ENCODE assay signal across 8 mouse cellular contexts in the genomic region with DNA sequence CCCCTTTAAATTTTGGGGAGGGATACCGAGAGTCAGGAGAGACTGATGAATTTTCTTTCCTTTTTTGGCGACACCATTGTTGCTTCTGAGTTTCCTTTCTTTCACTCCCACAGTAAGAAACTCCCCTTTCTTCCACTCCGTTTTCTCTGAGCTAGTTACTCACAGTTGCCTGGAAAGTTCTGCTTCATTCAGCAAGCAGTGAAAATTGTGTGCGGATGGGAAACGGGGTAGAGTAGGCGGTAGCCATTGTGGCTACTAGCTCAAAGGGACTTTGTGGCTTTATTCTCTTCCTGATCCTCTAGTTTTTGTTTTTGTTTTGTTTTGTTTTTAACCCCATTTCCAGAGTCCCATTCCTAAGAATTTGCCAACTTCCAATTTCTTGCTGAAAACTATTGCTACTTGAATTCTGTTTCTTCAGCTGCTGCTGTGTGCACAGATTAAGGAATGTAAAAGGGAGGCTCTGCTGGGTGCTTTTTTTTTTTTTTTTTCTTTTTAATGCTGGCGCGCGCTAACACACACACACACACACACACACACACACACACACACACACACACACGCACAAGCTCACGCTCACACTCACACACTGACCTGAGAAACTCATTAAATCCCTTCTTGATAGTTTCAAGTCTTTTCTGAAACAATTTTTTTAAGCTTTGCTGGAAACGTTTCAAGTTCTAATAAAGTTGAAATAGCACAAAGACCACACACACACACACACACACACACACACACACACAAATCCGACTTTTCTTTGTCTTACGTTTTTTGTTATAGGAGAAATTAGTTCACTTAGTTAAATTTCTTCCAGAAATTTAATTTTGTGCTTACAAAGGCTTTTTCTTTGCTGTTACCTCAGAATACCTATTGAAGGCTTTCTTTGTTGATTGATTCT. TPM values are rescaled to one million over a fixed set of nuclear protein-coding genes. Genes with fewer than 3 reads are reported as not detected.
A peak's percentile ranks its signal among the peaks of the same experiment; 100 is the strongest.
DNase-seq lines count a peak whose midpoint lies in the region; ATAC-seq and TF ChIP-seq lines count a peak whose summit lies in the region.

No protein-coding gene starts in this region.

- peaks cover 7% of the 10 kb centered on the region; the same call in 1 of the 2 replicates for H3K4me1 ChIP-seq in E14TG2a.4 (replicated peaks; ENCODE audit: low read depth, low read length)
- H3K4me1 ChIP-seq in forebrain, embryonic 13.5 days = 0 out of 2 replicates have a peak, but pooled peaks cover 4% of the 10 kb centered on the region
- H3K4me1 ChIP-seq in limb, embryonic 11.5 days (ENCODE audit: control insufficient read depth, insufficient read depth, low read length) = no peaks in the 10 kb centered on the region
- no peaks in the 10 kb centered on the region for H3K4me1 ChIP-seq in olfactory bulb, adult 2 months (ENCODE audit: control insufficient read depth, insufficient read depth, low read length)

- peak; percentile 7 for DNase-seq in cerebellum, adult 9-10 months
- no peak for DNase-seq in cerebellum, adult 18-20 months
- peak; percentile 26 for DNase-seq in limb, embryonic 11.5 days (ENCODE audit: low spot score)
- DNase-seq in thymus, postnatal 10 days (ENCODE audit: low spot score in 2 of 2) = no peak
- DNase-seq in left cerebral cortex, adult 9 months (ENCODE audit: low spot score in 2 of 2) = no peak

- peak overlapping the region; percentile 60 for H3K4me2 ChIP-seq in forebrain, embryonic 13.5 days
- peak overlapping the region; percentile 46 for H3K4me2 ChIP-seq in limb, embryonic 11.5 days (ENCODE audit: low read depth, severe bottlenecking)

- H3K9ac ChIP-seq in forebrain, embryonic 13.5 days = peak overlapping the region; percentile 75
- peak overlapping the region; percentile 70 for H3K9ac ChIP-seq in limb, embryonic 11.5 days (ENCODE audit: low read length)

- no peak for TF ChIP-seq POLR2A in olfactory bulb, adult 2 months (IDR thresholded peaks at IDR 0.05; ENCODE audit: insufficient read depth, low read depth, low read length)

- H3K27me3 ChIP-seq in E14TG2a.4 (ENCODE audit: insufficient read depth, low read length) = no peaks in the 10 kb centered on the region
- H3K27me3 ChIP-seq in forebrain, embryonic 13.5 days = no peaks in the 10 kb centered on the region
- H3K27me3 ChIP-seq in limb, embryonic 11.5 days (ENCODE audit: control insufficient read depth, insufficient read depth, low read length) = no peaks in the 10 kb centered on the region

- no peak for ATAC-seq in forebrain, embryonic 13.5 days
- no peak for ATAC-seq in limb, embryonic 11.5 days (ENCODE audit: insufficient number of reproducible peaks, low FRiP score, low TSS enrichment, low read depth)

- TF ChIP-seq CTCF in E14TG2a.4 (conservative IDR thresholded peaks at IDR 0.05; ENCODE audit: low read length) = no peak
- TF ChIP-seq CTCF in olfactory bulb, adult 2 months (IDR thresholded peaks at IDR 0.05; ENCODE audit: insufficient read depth, low read depth, low read length) = no peak

- peak overlapping the region; percentile 84 for H3K4me3 ChIP-seq in E14TG2a.4 (replicated peaks; ENCODE audit: low read length)
- H3K4me3 ChIP-seq in forebrain, embryonic 13.5 days = peak overlapping the region; percentile 57
- H3K4me3 ChIP-seq in limb, embryonic 11.5 days (ENCODE audit: low read depth, low read length) = peak overlapping the region; percentile 54
- no peak overlapping the region for H3K4me3 ChIP-seq in olfactory bulb, adult 2 months (ENCODE audit: insufficient read depth, low read depth, low read length)

- peak overlapping the region; percentile 75 for H3K27ac ChIP-seq in forebrain, embryonic 13.5 days
- peak overlapping the region; percentile 62 for H3K27ac ChIP-seq in limb, embryonic 11.5 days (replicated peaks; ENCODE audit: low read depth, low read length)
- peak overlapping the region; percentile 70; the same call in 1 of the 2 replicates for H3K27ac ChIP-seq in olfactory bulb, adult 2 months (ENCODE audit: insufficient read depth, low read depth, low read length)

- 13% methylated on average over 11 of the region's 14 CpGs for WGBS in forebrain, embryonic 13.5 days
- 12% methylated on average over 11 of the region's 14 CpGs for WGBS in limb, embryonic 11.5 days
- WGBS in olfactory bulb, adult 2 months = 16% methylated on average over 14 of the region's 14 CpGs

- H3K36me3 ChIP-seq in E14TG2a.4 (ENCODE audit: insufficient read depth, low read length) = no peaks in the 10 kb centered on the region
- no peaks in the 10 kb centered on the region for H3K36me3 ChIP-seq in forebrain, embryonic 13.5 days (ENCODE audit: poor library complexity, severe bottlenecking)
- H3K36me3 ChIP-seq in limb, embryonic 11.5 days (ENCODE audit: control insufficient read depth, insufficient read depth, low read length) = no peaks in the 10 kb centered on the region

- no peaks in the 10 kb centered on the region for H3K9me3 ChIP-seq in E14TG2a.4 (ENCODE audit: low read length)
- H3K9me3 ChIP-seq in forebrain, embryonic 13.5 days (replicated peaks) = no peaks in the 10 kb centered on the region
- no peaks in the 10 kb centered on the region for H3K9me3 ChIP-seq in limb, embryonic 11.5 days (ENCODE audit: control insufficient read depth, low read length)

RNA-seq across cellular contexts. Expression of a gene that starts 1.5 kb away (rescaled TPM):
- polyA plus RNA-seq in forebrain, embryonic 13.5 days (2015; fragmentation: Nextera tagmentation; extraction: Ambion mirVana) = 15.2 and 17.5 TPM in 2 replicates
- polyA plus RNA-seq in limb, embryonic 11.5 days (2014; fragmentation: Nextera tagmentation; extraction: Ambion mirVana) = 36.2 and 41.5 TPM in 2 replicates
- polyA plus RNA-seq in olfactory bulb, adult 2 months (2012; ENCODE audit: insufficient read depth, insufficient read length, low replicate concordance, missing spikeins) = not detected in 2 replicates

Comparison
In these comparisons a context has a peak if more than half of its experiments do, and no peak if none do; other contexts are left out.
1. DNase-seq: peak in cerebellum, adult 9-10 months (single experiment) and limb, embryonic 11.5 days (single experiment); none in cerebellum, adult 18-20 months (0 of 2), thymus, postnatal 10 days (0 of 2) and left cerebral cortex, adult 9 months (0 of 2).
2. Peak in every context shown above with its lines, with median percentiles within 50 percentile points of each other: H3K27ac ChIP-seq.